Mouse (Mus musculus): ENCODE data around the gene Ugt1a8. TPM values are rescaled to one million over a fixed set of nuclear protein-coding genes. Genes with fewer than 3 reads are reported as not detected.
"Not testable (repeated sequence)": the region's sequence is repeated elsewhere in the genome, so short reads cannot be mapped to it uniquely, and the experiment has no call there.

Gene Ugt1a8
- polyA plus RNA-seq, 1 experiment from 2014 or later: not detected

GRCm38 (mm10) chr1:88214462-88214952, 126.9 kb downstream of the Ugt1a8 start:
- H3K9ac ChIP-seq: no peak overlapping the region
- H3K4me2 ChIP-seq: no peak overlapping the region
- H3K36me3 ChIP-seq (replicated peaks): no peaks in the 10 kb centered on the region
- H3K4me1 ChIP-seq (replicated peaks): no peaks in the 10 kb centered on the region
- no peaks in the 10 kb centered on the region for H3K27me3 ChIP-seq
- ATAC-seq (ENCODE audit: insufficient read depth): no peak
- WGBS (ENCODE audit: insufficient replicate concordance): 53% methylated on average over 2 of the region's 2 CpGs
- peaks cover 40% of the 10 kb centered on the region for H3K9me3 ChIP-seq (replicated peaks)
- no peak overlapping the region for H3K27ac ChIP-seq (replicated peaks)
- H3K4me3 ChIP-seq (replicated peaks): no peak overlapping the region

GRCm38 (mm10) chr1:88215466-88216380, 128.1 kb downstream of the Ugt1a8 start:
- no peaks in the 10 kb centered on the region for H3K36me3 ChIP-seq (replicated peaks)
- WGBS (ENCODE audit: insufficient replicate concordance): 54% methylated on average over 10 of the region's 10 CpGs
- no peak overlapping the region for H3K4me2 ChIP-seq
- no peaks in the 10 kb centered on the region for H3K27me3 ChIP-seq
- H3K9ac ChIP-seq: no peak overlapping the region
- H3K4me3 ChIP-seq (replicated peaks): no peak overlapping the region
- H3K27ac ChIP-seq (replicated peaks): no peak overlapping the region
- ATAC-seq (ENCODE audit: insufficient read depth): no peak
- peaks cover 40% of the 10 kb centered on the region for H3K9me3 ChIP-seq (replicated peaks)
- no peaks in the 10 kb centered on the region for H3K4me1 ChIP-seq (replicated peaks)

DNA sequence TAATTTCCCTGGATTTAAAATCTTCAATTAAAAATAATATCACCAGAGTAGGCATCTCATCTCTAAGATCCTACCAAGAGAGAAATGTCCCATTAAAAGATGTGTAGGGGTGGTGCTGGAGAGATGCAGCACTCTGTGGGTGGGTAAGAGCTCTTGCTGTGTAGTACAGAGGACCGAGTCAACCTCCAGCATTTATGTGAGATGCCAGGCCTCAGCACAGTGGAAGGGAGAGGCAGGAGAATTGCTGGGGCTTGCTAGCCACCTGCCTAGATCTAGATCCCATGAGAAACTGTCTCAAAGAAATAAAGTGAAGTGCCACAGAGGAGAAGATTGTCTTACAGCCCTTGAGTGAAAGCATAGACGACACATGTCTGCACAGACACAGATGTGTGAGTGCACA, 128.9 kb downstream of the Ugt1a8 start:
- WGBS (ENCODE audit: insufficient replicate concordance): 41% methylated on average over 2 of the region's 2 CpGs
- no peak overlapping the region for H3K4me3 ChIP-seq (replicated peaks)
- peaks cover 40% of the 10 kb centered on the region for H3K9me3 ChIP-seq (replicated peaks)
- H3K4me2 ChIP-seq: no peak overlapping the region
- H3K9ac ChIP-seq: no peak overlapping the region
- H3K27ac ChIP-seq (replicated peaks): no peak overlapping the region
- H3K36me3 ChIP-seq (replicated peaks): no peaks in the 10 kb centered on the region
- no peak for ATAC-seq (ENCODE audit: insufficient read depth)
- H3K4me1 ChIP-seq (replicated peaks): no peaks in the 10 kb centered on the region
- no peaks in the 10 kb centered on the region for H3K27me3 ChIP-seq

- Histone ChIP-seq H3K36me3 (replicated peaks) (no peaks in the 10 kb centered on the region), H3K9me3 (replicated peaks) (peaks cover 35% of the 10 kb centered on the region), H3K9ac (no peak overlapping the region), H3K27me3 (no peaks in the 10 kb centered on the region), H3K4me2 (no peak overlapping the region), H3K4me1 (replicated peaks) (no peaks in the 10 kb centered on the region), H3K4me3 (replicated peaks) (no peak overlapping the region), H3K27ac (replicated peaks) (no peak overlapping the region)
- no peak for ATAC-seq (ENCODE audit: insufficient read depth)
- 46% methylated on average over 2 of the region's 2 CpGs for WGBS (ENCODE audit: insufficient replicate concordance)
Observed at GRCm38 (mm10) chr1:88217144-88217543, 129.5 kb downstream of the Ugt1a8 start.

GRCm38 (mm10) chr1:88217576-88217975, 130.0 kb downstream of the Ugt1a8 start:
- no peak overlapping the region for H3K27ac ChIP-seq (replicated peaks)
- no peaks in the 10 kb centered on the region for H3K4me1 ChIP-seq (replicated peaks)
- no peak overlapping the region for H3K9ac ChIP-seq
- H3K4me3 ChIP-seq (replicated peaks): no peak overlapping the region
- no peaks in the 10 kb centered on the region for H3K27me3 ChIP-seq
- H3K36me3 ChIP-seq (replicated peaks): no peaks in the 10 kb centered on the region
- H3K4me2 ChIP-seq: no peak overlapping the region
- WGBS (ENCODE audit: insufficient replicate concordance): 25% methylated on average over 3 of the region's 3 CpGs
- no peak for ATAC-seq (ENCODE audit: insufficient read depth)
- peaks cover 33% of the 10 kb centered on the region for H3K9me3 ChIP-seq (replicated peaks)

GRCm38 (mm10) chr1:88218051-88218450, 130.4 kb downstream of the Ugt1a8 start:
- Histone ChIP-seq H3K4me3 (replicated peaks) (no peak overlapping the region), H3K4me1 (replicated peaks) (no peaks in the 10 kb centered on the region), H3K27ac (replicated peaks) (no peak overlapping the region), H3K9ac (no peak overlapping the region), H3K4me2 (no peak overlapping the region), H3K27me3 (no peaks in the 10 kb centered on the region), H3K9me3 (replicated peaks) (peaks cover 33% of the 10 kb centered on the region), H3K36me3 (replicated peaks) (no peaks in the 10 kb centered on the region)
- no peak for ATAC-seq (ENCODE audit: insufficient read depth)
- WGBS (ENCODE audit: insufficient replicate concordance): 59% methylated on average over 9 of the region's 9 CpGs

DNA sequence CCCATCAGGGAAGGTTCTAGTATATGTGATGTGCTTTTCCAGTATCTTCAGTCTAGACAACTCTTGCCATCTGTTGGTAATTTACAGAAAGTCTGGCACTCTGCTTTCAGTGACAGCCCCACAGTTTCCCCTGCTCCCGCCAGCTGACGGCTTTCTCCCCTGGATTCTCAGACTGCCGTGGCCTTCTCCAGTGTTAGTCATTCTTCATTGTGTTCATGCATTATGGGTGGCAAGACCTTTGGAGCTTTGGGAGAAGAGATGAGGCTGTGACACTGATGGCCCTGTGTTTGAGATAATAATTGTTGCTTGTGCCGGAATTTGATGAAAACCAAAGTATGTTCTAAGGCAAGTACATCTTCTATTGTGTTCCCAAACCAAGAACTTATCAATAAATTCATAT, 131.0 kb downstream of the Ugt1a8 start:
- H3K27me3 ChIP-seq: no peaks in the 10 kb centered on the region
- H3K4me1 ChIP-seq (replicated peaks): no peaks in the 10 kb centered on the region
- H3K9ac ChIP-seq: no peak overlapping the region
- H3K4me2 ChIP-seq: no peak overlapping the region
- no peak for ATAC-seq (ENCODE audit: insufficient read depth)
- 40% methylated on average over 4 of the region's 4 CpGs for WGBS (ENCODE audit: insufficient replicate concordance)
- no peaks in the 10 kb centered on the region for H3K36me3 ChIP-seq (replicated peaks)
- peaks cover 29% of the 10 kb centered on the region for H3K9me3 ChIP-seq (replicated peaks)
- H3K27ac ChIP-seq (replicated peaks): no peak overlapping the region
- no peak overlapping the region for H3K4me3 ChIP-seq (replicated peaks)

DNA sequence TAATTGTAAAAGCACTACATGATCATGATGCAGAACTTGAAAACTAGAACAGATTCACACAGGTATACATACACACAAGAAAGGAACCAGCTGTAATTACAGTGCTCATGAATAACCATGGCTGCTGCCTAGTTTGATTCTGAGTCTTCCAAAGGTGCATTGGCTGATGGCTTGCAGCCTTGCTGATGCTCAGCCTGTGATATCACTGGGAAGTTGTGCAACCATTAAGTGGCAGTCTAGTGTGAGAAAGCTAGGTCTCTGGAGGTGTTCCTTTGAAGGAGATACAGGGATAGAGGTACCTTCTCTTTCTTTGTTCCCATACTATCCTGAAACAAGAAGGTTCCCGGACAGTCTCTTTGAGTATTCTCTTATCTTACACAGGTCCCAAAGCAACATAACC, 131.4 kb downstream of the Ugt1a8 start:
- Histone ChIP-seq H3K4me2 (no peak overlapping the region), H3K27me3 (no peaks in the 10 kb centered on the region), H3K4me3 (replicated peaks) (no peak overlapping the region), H3K9ac (no peak overlapping the region), H3K9me3 (replicated peaks) (peaks cover 25% of the 10 kb centered on the region), H3K36me3 (replicated peaks) (no peaks in the 10 kb centered on the region), H3K4me1 (replicated peaks) (no peaks in the 10 kb centered on the region), H3K27ac (replicated peaks) (no peak overlapping the region)
- ATAC-seq (ENCODE audit: insufficient read depth): no peak
- WGBS (ENCODE audit: insufficient replicate concordance): 13% methylated on average over 1 of the region's 1 CpGs

DNA sequence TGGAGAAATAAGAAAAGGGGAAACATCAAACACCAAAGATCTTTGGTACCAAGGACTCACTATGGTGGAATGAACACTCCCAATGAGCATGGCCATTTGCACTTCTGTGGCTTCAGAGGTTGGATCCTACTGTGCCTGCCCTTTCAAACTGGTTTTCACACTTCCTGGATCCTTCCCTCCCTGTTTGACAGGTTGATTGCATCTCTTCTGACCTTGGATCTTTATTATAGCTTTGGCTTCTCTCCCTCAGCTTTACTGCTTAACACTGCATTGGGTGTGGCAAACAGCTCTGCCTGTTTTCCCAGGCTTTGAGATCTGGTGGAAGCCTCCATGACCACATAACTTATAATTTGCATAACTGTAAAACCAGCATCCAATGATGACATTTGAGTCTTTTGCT, 132.7 kb downstream of the Ugt1a8 start:
- no peak overlapping the region for H3K4me3 ChIP-seq (replicated peaks)
- H3K4me2 ChIP-seq: no peak overlapping the region
- no peak for ATAC-seq (ENCODE audit: insufficient read depth)
- H3K27ac ChIP-seq (replicated peaks): no peak overlapping the region
- H3K36me3 ChIP-seq (replicated peaks): no peaks in the 10 kb centered on the region
- H3K9ac ChIP-seq: no peak overlapping the region
- H3K27me3 ChIP-seq: no peaks in the 10 kb centered on the region
- no peaks in the 10 kb centered on the region for H3K4me1 ChIP-seq (replicated peaks)
- peaks cover 16% of the 10 kb centered on the region for H3K9me3 ChIP-seq (replicated peaks)

DNA sequence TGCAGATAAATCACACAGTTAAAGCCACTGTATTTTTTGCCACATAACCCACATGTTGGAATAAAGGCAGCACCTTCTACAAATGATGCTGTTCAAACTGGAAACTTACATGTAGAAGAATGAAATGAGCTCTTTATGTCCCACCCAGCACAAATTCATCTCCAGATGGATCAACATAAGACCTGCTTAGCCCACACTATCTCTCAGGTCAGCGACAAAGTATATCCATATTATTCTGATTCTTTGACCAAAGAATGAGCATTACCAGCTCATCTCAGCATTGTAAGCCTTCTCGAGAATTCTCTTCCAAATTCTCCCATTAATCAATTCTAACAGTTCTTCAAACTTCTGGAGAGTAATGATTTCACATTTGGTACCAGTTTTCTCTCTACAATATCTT, 134.6 kb downstream of the Ugt1a8 start:
- Histone ChIP-seq H3K4me2 (no peak overlapping the region), H3K27me3 (no peaks in the 10 kb centered on the region)
- 30% methylated on average over 2 of the region's 2 CpGs for WGBS (ENCODE audit: insufficient replicate concordance)

GRCm38 (mm10) chr1:88223011-88223515, 135.4 kb downstream of the Ugt1a8 start:
- not testable (repeated sequence) for ATAC-seq (ENCODE audit: insufficient read depth)
- H3K9me3 ChIP-seq (replicated peaks): peaks cover 20% of the 10 kb centered on the region; the same call in 1 of the 2 replicates

More for the DNA sequence above, 134.6 kb downstream of the Ugt1a8 start:
- Histone ChIP-seq H3K4me3 (replicated peaks) (no peak overlapping the region), H3K36me3 (replicated peaks) (no peaks in the 10 kb centered on the region), H3K9me3 (replicated peaks) (peaks cover 20% of the 10 kb centered on the region), H3K27ac (replicated peaks) (no peak overlapping the region), H3K9ac (no peak overlapping the region), H3K4me1 (replicated peaks) (no peaks in the 10 kb centered on the region)
- no peak for ATAC-seq (ENCODE audit: insufficient read depth)

More at GRCm38 (mm10) chr1:88223011-88223515, 135.4 kb downstream of the Ugt1a8 start:
- H3K4me1 ChIP-seq (replicated peaks); H3K4me3 ChIP-seq (replicated peaks); H3K27ac ChIP-seq (replicated peaks); H3K36me3 ChIP-seq (replicated peaks); H3K4me2 ChIP-seq; H3K9ac ChIP-seq; H3K27me3 ChIP-seq: not testable (repeated sequence)
